Mouse (Mus musculus) ZHBTc4 (cell line): ENCODE measurements at regions not wholly inside any gene's neighbourhood (a gene's known extent, or its start where the extent isn't known, plus 50 kb on each side); places are given as distances from the start of the nearest gene placed in this dataset.

Experiments
- DNase-seq: peaks from one replicate; pipeline ENCODE4 v3.0.0-alpha.2; 2011; ENCODE audit warnings: low read depth, low spot score

- no peak for DNase-seq
Measured at GRCm38 (mm10) chr1:76880783-76881145, 634.1 kb downstream of the Epha4 start.

GRCm38 (mm10) chr1:76896152-76896864 is 618.6 kb downstream of the Epha4 start:
- no peak for DNase-seq

- DNase-seq, result no peak
Measured at GRCm38 (mm10) chr1:76897431-76897830, 617.5 kb downstream of the Epha4 start.

- DNase-seq, result no peak
Measured at GRCm38 (mm10) chr1:76911472-76911871, 603.4 kb downstream of the Epha4 start.

- no peak for DNase-seq
Measured at GRCm38 (mm10) chr1:76919541-76919940, 595.3 kb downstream of the Epha4 start.

GRCm38 (mm10) chr1:76920634-76921033 is 594.3 kb downstream of the Epha4 start:
- DNase-seq, result no peak

GRCm38 (mm10) chr1:76927041-76927440 is 587.8 kb downstream of the Epha4 start:
- DNase-seq, result no peak

- DNase-seq, result no peak
Measured at GRCm38 (mm10) chr1:76928035-76928434, 586.9 kb downstream of the Epha4 start.

- no peak for DNase-seq
Measured at GRCm38 (mm10) chr1:76933460-76933859, 581.4 kb downstream of the Epha4 start.

GRCm38 (mm10) chr1:76942730-76943129 is 572.2 kb downstream of the Epha4 start:
- no peak for DNase-seq

- no peak for DNase-seq
Measured at GRCm38 (mm10) chr1:76944046-76944445, 570.8 kb downstream of the Epha4 start.

GRCm38 (mm10) chr1:76955031-76955430 is 559.9 kb downstream of the Epha4 start:
- no peak for DNase-seq

- DNase-seq, result no peak
Measured at GRCm38 (mm10) chr1:76957411-76957810, 557.5 kb downstream of the Epha4 start.

GRCm38 (mm10) chr1:76958706-76959105 is 556.2 kb downstream of the Epha4 start:
- no peak for DNase-seq

GRCm38 (mm10) chr1:76972454-76972853 is 542.4 kb downstream of the Epha4 start:
- DNase-seq, result no peak

GRCm38 (mm10) chr1:76975077-76975945 is 539.6 kb downstream of the Epha4 start:
- no peak for DNase-seq

GRCm38 (mm10) chr1:76980498-76981152 is 534.3 kb downstream of the Epha4 start:
- DNase-seq, result no peak

- no peak for DNase-seq
Measured at GRCm38 (mm10) chr1:76993776-76994175, 521.1 kb downstream of the Epha4 start.

GRCm38 (mm10) chr1:77008001-77008400 is 506.9 kb downstream of the Epha4 start:
- DNase-seq, result no peak

- no peak for DNase-seq
Measured at GRCm38 (mm10) chr1:77010608-77011214, 504.2 kb downstream of the Epha4 start.

GRCm38 (mm10) chr1:77027656-77028055 is 487.2 kb downstream of the Epha4 start:
- DNase-seq, result no peak

GRCm38 (mm10) chr1:77028216-77028615 is 486.7 kb downstream of the Epha4 start:
- no peak for DNase-seq
